Mouse (Mus musculus) midbrain, embryonic 14.5 days (tissue): Measurements from ENCODE around the gene Ubl3. TPM values are rescaled to one million over a fixed set of nuclear protein-coding genes. Genes with fewer than 3 reads are reported as not detected.

Experiments used
- ATAC-seq: fragments of 200-750 bp; cut with Nextera tagmentation; 2 replicates; pipeline ENCODE4 v1.8.0; 2017; ENCODE audit warnings: moderate number of reproducible peaks, moderate library complexity; ENCODE audit not compliant: low FRiP score, low TSS enrichment
- DNase-seq: peaks from one replicate; pipeline ENCODE4 v3.0.0-alpha.2; 2015
- H3K27ac ChIP-seq: fragments of 300-500 bp; sonication (generic); replicated peaks from 2 replicates; pipeline ENCODE4 v1.5.1; 2014; ENCODE audit warnings: mild to moderate bottlenecking, low read depth, low read length, moderate library complexity
- H3K27me3 ChIP-seq: fragments of 300-500 bp; sonication (generic); 2 replicates; pipeline ENCODE4 v1.6.1; 2014; ENCODE audit warnings: low read length, control low read depth, mixed read lengths; ENCODE audit not compliant: control insufficient read depth, insufficient read depth
- H3K36me3 ChIP-seq: fragments of 300-500 bp; sonication (generic); 2 replicates; pipeline ENCODE4 v1.6.1; 2014; ENCODE audit warnings: low read length, control low read depth; ENCODE audit not compliant: control insufficient read depth, insufficient read depth
- H3K4me1 ChIP-seq: fragments of 300-500 bp; sonication (generic); 2 replicates; pipeline ENCODE4 v1.6.1; 2014; ENCODE audit warnings: mild to moderate bottlenecking, antibody characterized with exemption, low read length, control low read depth; ENCODE audit not compliant: control insufficient read depth, insufficient read depth
- H3K4me2 ChIP-seq: fragments of 300-500 bp; sonication (generic); 2 replicates; pipeline ENCODE4 v1.6.1; 2014; ENCODE audit warnings: mild to moderate bottlenecking, low read length, moderate library complexity
- H3K4me3 ChIP-seq: fragments of 300-500 bp; sonication (generic); replicated peaks from 2 replicates; pipeline ENCODE4 v1.5.1; 2014; ENCODE audit warnings: low read depth, low read length
- H3K9ac ChIP-seq: fragments of 300-500 bp; sonication (generic); replicated peaks from 2 replicates; pipeline ENCODE4 v1.6.1; 2014; ENCODE audit warnings: mild to moderate bottlenecking, low read length, moderate library complexity
- H3K9me3 ChIP-seq: fragments of 300-500 bp; sonication (generic); 2 replicates; pipeline ENCODE4 v1.6.1; 2016; ENCODE audit warnings: low read length, control low read depth, mixed read lengths; ENCODE audit not compliant: control insufficient read depth
- WGBS: fragments of 180-500 bp; shearing (Covaris S2); extraction: QIAGEN DNeasy Blood & Tissue Kit; methylation state at CpG from one replicate; pipeline ENCODE4 v1.1.7; 2014; 5-methylcytosine and 5-hydroxymethylcytosine counted together
- polyA plus RNA-seq: library from polyadenylated mRNA; unstranded; fragments of >200 nt; fragmentation: Nextera tagmentation; extraction: Ambion mirVana; gene quantifications from 2 replicates; pipeline ENCODE4 v1.2.1, GENCODE M21; 2014

The Ubl3 gene
- polyA plus RNA-seq, 1 experiment from 2014 or later: 87.9 TPM

GRCm38 (mm10) chr5:148569444-148569843, 16.9 kb upstream of the Ubl3 start:
- Histone ChIP-seq H3K4me3 (no peak overlapping the region), H3K27ac (no peak overlapping the region), H3K27me3 (no peaks in the 10 kb centered on the region), H3K9me3 (no peaks in the 10 kb centered on the region), H3K4me2 (no peak overlapping the region), H3K9ac (no peak overlapping the region), H3K36me3 (no peaks in the 10 kb centered on the region), H3K4me1 (no peaks in the 10 kb centered on the region)
- DNase-seq (no peak), ATAC-seq (no peak)
- 82% methylated on average over 13 of the region's 13 CpGs for WGBS

- H3K4me2 ChIP-seq: no peak overlapping the region
- no peaks in the 10 kb centered on the region for H3K4me1 ChIP-seq
- no peak for ATAC-seq
- no peaks in the 10 kb centered on the region for H3K36me3 ChIP-seq
- no peak overlapping the region for H3K4me3 ChIP-seq
- 23% methylated on average over 6 of the region's 6 CpGs for WGBS
- DNase-seq: no peak
- no peak overlapping the region for H3K27ac ChIP-seq
- H3K27me3 ChIP-seq: no peaks in the 10 kb centered on the region
- H3K9me3 ChIP-seq: no peaks in the 10 kb centered on the region
- no peak overlapping the region for H3K9ac ChIP-seq
These were observed 13.0 kb upstream of the Ubl3 start for GRCm38 (mm10) chr5:148565636-148566035.

- no peak overlapping the region for H3K27ac ChIP-seq
- no peaks in the 10 kb centered on the region for H3K36me3 ChIP-seq
- no peaks in the 10 kb centered on the region for H3K9me3 ChIP-seq
- no peak overlapping the region for H3K9ac ChIP-seq
- ATAC-seq: no peak
- no peaks in the 10 kb centered on the region for H3K4me1 ChIP-seq
- H3K4me3 ChIP-seq: no peak overlapping the region
- H3K4me2 ChIP-seq: no peak overlapping the region
- 83% methylated on average over 3 of the region's 3 CpGs for WGBS
- no peak for DNase-seq
- H3K27me3 ChIP-seq: no peaks in the 10 kb centered on the region
These were observed 11.5 kb upstream of the Ubl3 start for GRCm38 (mm10) chr5:148564073-148564472.

- Histone ChIP-seq H3K9ac (no peak overlapping the region), H3K27ac (no peak overlapping the region), H3K4me3 (no peak overlapping the region), H3K4me1 (no peaks in the 10 kb centered on the region), H3K4me2 (no peak overlapping the region), H3K36me3 (no peaks in the 10 kb centered on the region), H3K27me3 (no peaks in the 10 kb centered on the region), H3K9me3 (no peaks in the 10 kb centered on the region)
- ATAC-seq: no peak
- WGBS: 80% methylated on average over 4 of the region's 4 CpGs
- DNase-seq: no peak
These were observed 10.7 kb upstream of the Ubl3 start for GRCm38 (mm10) chr5:148563281-148563680.

- H3K27me3 ChIP-seq: no peaks in the 10 kb centered on the region
- 94% methylated on average over 8 of the region's 8 CpGs for WGBS
- ATAC-seq (no peak), DNase-seq (no peak)
- no peaks in the 10 kb centered on the region for H3K36me3 ChIP-seq
- H3K9ac ChIP-seq: no peak overlapping the region
- H3K4me1 ChIP-seq: no peaks in the 10 kb centered on the region
- no peak overlapping the region for H3K4me3 ChIP-seq
- no peak overlapping the region for H3K4me2 ChIP-seq
- no peak overlapping the region for H3K27ac ChIP-seq
- no peaks in the 10 kb centered on the region for H3K9me3 ChIP-seq
These were observed 9.6 kb upstream of the Ubl3 start for GRCm38 (mm10) chr5:148562235-148562634.

- Histone ChIP-seq H3K36me3 (no peaks in the 10 kb centered on the region), H3K4me2 (no peak overlapping the region), H3K27ac (no peak overlapping the region), H3K9ac (no peak overlapping the region), H3K9me3 (no peaks in the 10 kb centered on the region), H3K4me3 (no peak overlapping the region), H3K4me1 (peaks cover 1% of the 10 kb centered on the region; the same call in 1 of the 2 replicates), H3K27me3 (no peaks in the 10 kb centered on the region; the same call in 1 of the 2 replicates)
- 61% methylated on average over 15 of the region's 15 CpGs for WGBS
- ATAC-seq (no peak), DNase-seq (no peak)
These were observed 6.8 kb upstream of the Ubl3 start for GRCm38 (mm10) chr5:148559261-148559958.

GRCm38 (mm10) chr5:148558472-148558871, 5.9 kb upstream of the Ubl3 start:
- no peak for ATAC-seq
- WGBS: 89% methylated on average over 6 of the region's 6 CpGs
- Histone ChIP-seq H3K9me3 (no peaks in the 10 kb centered on the region), H3K4me2 (no peak overlapping the region), H3K9ac (no peak overlapping the region), H3K4me1 (peaks cover 4% of the 10 kb centered on the region; the same call in 1 of the 2 replicates), H3K36me3 (no peaks in the 10 kb centered on the region), H3K27me3 (no peaks in the 10 kb centered on the region; the same call in 1 of the 2 replicates), H3K4me3 (no peak overlapping the region), H3K27ac (no peak overlapping the region)
- no peak for DNase-seq

GRCm38 (mm10) chr5:148556509-148556908, 3.9 kb upstream of the Ubl3 start:
- Histone ChIP-seq H3K4me1 (peaks cover 10% of the 10 kb centered on the region; the same call in 1 of the 2 replicates), H3K9ac (no peak overlapping the region), H3K4me3 (no peak overlapping the region), H3K27me3 (no peaks in the 10 kb centered on the region; the same call in 1 of the 2 replicates), H3K36me3 (no peaks in the 10 kb centered on the region), H3K9me3 (no peaks in the 10 kb centered on the region), H3K4me2 (no peak overlapping the region), H3K27ac (no peak overlapping the region)
- WGBS: 90% methylated on average over 5 of the region's 5 CpGs
- ATAC-seq (no peak), DNase-seq (no peak)

- no peak overlapping the region for H3K9ac ChIP-seq
These were observed 2.6 kb upstream of the Ubl3 start for GRCm38 (mm10) chr5:148555156-148555555.

More at GRCm38 (mm10) chr5:148555156-148555555, 2.6 kb upstream of the Ubl3 start:
- H3K27me3 ChIP-seq: no peaks in the 10 kb centered on the region; the same call in 1 of the 2 replicates
- DNase-seq (no peak), ATAC-seq (no peak)
- peak overlapping the region; percentile 13; the same call in 1 of the 2 replicates for H3K4me3 ChIP-seq
- peaks cover 15% of the 10 kb centered on the region for H3K4me1 ChIP-seq
- 73% methylated on average over 10 of the region's 10 CpGs for WGBS
- no peaks in the 10 kb centered on the region for H3K9me3 ChIP-seq
- peak overlapping the region; percentile 43 for H3K4me2 ChIP-seq
- no peaks in the 10 kb centered on the region for H3K36me3 ChIP-seq
- no peak overlapping the region for H3K27ac ChIP-seq
